Mouse (Mus musculus): ENCODE data around the gene Tbl2. TPM values are rescaled to one million over a fixed set of nuclear protein-coding genes. Genes with fewer than 3 reads are reported as not detected.

The Tbl2 gene
- total RNA-seq, 2 experiments from 2014 or later = 12.3 to 13.5 TPM

DNA sequence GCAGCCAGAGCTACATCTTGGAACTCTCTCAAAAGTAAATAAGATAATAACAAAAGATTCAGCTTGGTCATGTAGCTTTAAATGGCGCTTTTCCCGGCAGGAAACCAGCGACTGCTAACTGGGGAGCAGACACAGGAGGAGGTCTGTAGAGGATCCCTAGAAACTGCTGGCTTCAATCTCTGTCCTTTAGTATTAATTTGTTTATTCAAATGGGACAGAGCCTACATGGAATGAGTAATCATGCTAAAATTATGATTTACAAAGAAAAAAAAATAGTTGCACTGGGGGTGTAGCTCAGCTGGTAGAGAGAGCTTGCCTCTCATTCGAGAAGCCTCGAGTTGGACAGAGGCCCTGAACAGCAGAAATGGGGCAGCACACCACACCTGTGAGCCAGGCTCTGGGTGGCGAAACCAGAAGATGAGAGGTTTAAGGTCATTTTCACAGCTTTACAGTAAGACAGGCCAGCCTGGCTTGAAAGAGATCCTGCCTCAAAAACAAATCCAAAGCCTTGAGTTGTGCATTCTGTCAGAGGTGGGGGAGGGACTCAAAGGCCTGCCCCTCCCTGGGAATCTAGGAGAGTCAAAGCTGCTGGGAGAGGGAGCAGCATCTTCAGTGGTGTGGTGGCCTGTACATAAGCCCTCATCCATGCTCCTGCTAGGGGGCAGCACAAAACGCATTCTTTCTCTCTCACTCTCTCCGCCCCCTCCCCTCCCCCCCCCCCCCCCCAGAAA lies 33.8 kb downstream of the Tbl2 start:
- intact Hi-C loops (cut with DNase I) = no loop called here
- DNase-seq = peak in 1 of 2 experiments; percentile 16

DNA sequence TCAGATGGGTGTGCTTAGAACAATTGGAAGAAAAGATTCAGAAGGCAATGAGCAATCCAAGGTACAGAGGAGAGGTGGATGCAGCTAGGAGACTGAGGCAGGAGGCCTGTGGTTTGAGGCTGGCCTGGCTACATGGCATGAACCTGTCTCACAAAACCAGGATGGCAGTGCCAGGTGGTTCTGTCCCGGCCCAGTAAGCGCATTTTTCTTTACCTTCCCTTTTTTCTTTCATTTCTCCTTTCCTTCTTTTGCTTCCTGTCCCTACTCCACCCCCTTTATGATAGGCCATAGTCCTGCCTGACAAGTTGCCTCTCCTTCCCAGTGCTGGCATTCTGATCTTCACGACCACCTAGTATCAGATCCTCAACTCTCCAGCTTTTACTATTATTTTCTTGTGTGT lies 35.6 kb downstream of the Tbl2 start:
- DNase-seq = no peak
- intact Hi-C loops (cut with DNase I) = loop anchor here (2.0 to 5.0 kb wide), 2 partner anchors 16 to 38 kb away; partner anchors contain the start of genes Bcl7b and Tbl2

DNA sequence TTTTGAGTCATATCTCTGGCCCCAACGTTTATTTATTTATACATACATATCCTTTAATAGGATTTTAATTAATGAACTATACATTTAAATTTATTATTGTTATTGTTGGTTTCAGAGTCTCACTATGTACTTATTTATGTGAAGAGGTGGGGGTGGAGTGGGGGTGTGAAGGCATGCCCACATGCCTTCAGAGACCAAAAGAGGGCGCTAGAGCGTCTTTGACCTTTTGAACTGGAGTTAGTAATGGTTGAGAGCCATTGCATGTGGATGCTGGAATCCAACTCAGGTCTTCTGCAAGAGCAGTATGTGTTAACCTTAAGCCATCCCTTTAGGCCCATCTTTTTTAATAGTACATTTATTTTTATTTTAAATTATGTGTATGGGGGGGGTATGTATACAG lies 36.1 kb downstream of the Tbl2 start:
- DNase-seq = peak in 1 of 2 experiments; percentile 32
- intact Hi-C loops (cut with DNase I) = loop anchor here (2.0 to 5.0 kb wide), 2 partner anchors 17 to 38 kb away; partner anchors contain the start of genes Bcl7b and Tbl2

DNA sequence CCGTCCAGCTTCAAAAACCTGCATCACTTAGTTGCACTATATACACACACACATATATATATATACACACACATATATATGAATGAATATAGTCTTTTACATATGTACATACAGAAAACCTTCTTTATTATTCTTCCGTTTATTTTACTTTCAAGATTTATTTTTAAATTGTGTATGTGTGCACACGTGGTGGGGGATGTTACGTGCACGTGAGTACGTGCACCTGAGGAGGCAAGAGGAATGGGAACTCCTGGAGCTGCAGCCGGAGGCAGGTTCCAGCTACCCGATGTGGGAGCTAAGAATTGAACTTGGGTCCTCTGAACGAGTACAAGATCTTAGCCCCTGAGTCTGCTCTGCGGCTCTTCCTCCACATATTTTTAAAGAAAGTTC lies 36.8 kb downstream of the Tbl2 start:
- DNase-seq = no peak
- intact Hi-C loops (cut with DNase I) = loop anchor here (5.0 kb wide), 1 partner anchor 39 kb away; the partner anchor contains the start of gene Tbl2

DNA sequence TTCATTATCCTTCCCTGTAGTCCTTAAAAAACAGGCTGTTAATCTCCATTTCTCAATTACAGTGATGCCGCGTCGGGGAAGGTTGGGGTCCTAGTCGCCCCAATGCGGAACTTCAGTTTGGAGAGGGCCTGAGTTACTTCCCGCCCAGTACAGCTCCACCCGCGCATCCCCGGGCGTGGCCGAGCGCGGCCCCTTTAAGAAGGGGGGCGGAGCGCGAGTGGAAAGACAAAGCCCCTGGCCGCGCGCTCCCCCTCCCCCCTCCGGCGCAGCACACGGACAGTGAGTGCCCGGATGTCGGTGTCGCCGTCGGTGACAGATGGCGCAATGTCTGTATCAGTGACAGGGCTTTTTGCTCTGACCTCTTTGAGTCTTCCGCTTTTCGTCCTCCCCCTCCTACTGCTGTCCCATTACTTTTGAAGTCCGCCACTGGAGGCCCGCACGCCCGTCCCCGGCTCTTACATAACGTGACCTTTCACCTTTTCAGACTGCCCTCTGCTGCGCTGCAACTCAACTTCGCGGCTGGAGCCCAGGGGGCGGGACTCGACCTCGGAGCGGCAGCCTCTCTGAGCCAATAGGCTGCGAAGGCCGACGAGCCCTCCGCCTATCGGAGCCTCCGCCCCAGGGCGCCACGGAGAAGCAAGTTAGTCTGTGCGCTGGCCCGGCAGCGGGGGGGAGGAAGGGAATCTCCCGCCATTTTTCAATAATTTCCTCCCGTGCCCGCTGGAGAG lies 37.3 kb downstream of the Tbl2 start, which contains the start of gene Baz1b:
Gene Baz1b (plus strand): TSS at position 644 of the 728 bp plus-strand sequence.
- peak; percentile 97 to 98 for DNase-seq
- intact Hi-C loops (cut with DNase I) = loop anchor here (5.0 kb wide), 1 partner anchor 39 kb away; the partner anchor contains the start of gene Tbl2

DNA sequence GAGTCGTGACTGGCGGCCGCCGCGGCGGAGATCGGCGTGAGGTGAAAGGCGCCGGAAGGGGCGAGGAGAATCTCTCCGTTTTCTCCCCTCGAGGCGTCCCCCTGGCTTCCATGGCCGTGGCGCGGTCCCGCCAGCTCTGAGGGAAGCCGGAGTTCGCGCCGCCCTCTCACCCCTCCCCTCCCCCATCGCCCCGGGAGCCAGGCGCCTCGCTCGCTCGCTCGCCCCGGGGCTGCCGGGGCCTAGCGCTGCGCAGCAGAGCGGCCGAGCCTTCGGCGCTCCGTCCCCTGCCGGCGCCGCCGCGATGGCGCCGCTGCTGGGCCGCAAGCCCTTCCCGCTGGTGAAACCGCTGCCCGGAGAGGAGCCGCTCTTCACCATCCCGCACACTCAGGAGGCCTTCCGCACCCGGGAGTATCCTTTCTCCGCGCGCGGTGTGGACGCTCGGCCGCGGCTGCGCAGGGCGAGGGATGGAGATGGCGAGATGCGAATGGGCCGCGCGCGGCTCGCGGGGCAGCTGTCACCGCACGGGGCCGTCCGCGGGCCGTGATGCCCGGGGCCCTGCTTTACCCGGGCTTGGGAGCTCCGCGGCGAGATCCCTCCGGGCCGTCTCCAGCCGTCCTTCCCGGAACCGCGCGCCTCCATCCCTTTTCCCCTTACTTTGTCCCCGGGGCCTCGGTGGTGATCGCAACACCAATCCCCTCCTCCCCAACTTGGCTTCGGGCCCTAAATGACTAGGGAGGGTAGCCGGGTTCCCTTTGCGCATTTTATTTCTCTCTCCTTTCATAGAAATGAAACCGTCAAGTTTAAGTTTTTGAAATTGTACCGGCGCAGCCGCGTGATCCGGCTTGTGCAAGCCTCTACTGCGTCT lies 38.1 kb downstream of the Tbl2 start:
- peak; percentile 48 to 84 for DNase-seq
- intact Hi-C loops (cut with DNase I) = loop anchor here (5.0 kb wide), 1 partner anchor 40 kb away; the partner anchor contains the start of gene Tbl2

DNA sequence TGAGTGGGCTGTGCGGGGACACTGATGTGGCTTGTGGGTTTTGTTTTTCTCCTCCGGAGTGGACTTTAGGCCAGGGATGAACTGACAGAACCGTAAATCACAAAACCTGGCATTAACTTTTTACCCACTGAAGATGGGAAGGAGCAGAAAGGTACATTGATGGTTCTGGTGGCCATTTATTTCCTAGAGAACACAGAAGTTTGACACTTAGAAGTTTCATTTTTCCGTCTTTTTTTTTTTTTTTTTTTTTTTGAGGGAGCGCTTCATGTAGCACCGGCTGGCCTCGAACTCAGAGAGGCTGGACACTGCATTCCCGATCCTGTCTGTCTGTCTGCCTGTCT lies 38.7 kb downstream of the Tbl2 start:
- DNase-seq = no peak
- intact Hi-C loops (cut with DNase I) = loop anchor here (5.0 kb wide), 1 partner anchor 41 kb away; the partner anchor contains the start of gene Tbl2

DNA sequence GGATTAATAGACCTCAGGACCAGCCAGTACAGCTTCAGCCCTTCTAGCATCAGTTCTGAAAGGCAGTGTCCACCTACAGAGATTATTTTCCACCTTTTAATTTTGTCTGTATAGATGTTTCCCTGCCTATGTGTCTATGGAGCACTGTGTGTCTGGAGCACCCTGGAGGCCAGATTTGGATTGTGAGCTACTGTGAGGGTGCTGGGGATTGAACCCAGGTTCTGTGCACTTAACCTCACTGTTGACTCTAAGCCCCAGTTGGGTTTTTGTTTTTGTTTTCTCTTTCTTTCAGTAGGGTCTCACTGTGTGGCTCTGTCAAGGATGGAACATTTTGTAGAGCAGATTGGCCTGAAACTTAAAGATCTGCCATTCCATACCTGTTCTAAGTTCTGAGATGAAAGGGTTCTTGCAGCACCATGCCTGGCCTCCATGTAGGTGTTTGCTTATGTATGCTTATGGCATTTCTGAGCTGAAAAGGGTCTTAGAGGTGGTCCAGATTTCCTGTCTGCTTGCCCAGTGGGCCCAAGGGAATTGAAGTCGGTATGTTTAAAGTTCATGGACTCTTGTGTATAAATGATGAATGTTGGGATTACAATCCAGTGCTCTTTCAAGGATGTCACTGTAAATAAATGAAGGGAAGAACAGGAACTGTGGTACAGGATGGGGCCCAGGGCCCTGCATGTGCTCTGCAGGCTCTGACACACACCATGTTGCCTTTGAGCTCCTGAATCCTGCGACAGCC lies 40.0 kb downstream of the Tbl2 start:
- DNase-seq = no peak
- intact Hi-C loops (cut with DNase I) = loop anchor here (2.0 to 5.0 kb wide), 2 partner anchors 42 to 175 kb away; partner anchors contain the start of gene Tbl2

DNA sequence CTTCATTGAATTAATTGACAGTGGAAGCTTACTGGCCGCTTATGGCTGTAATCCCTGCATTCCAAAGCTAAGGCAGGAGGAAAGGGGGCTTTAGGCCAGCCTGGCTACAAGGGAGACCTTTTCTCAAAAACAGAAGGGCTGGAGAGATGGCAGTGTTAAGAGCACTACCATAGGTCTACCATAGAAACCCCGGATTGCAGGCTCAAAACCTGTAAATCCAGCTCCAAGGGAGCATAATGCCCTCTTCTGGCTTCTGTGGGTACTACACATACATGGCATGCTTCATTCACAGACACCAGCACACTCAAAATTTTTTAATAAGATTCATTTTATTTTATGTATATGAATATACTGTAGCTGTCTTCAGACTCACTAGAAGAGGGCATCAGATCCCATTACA lies 42.2 kb downstream of the Tbl2 start:
- intact Hi-C loops (cut with DNase I) = loop anchor here (1.0 to 2.0 kb wide), 2 partner anchors 73 to 177 kb away; no protein-coding TSS in a partner anchor

DNA sequence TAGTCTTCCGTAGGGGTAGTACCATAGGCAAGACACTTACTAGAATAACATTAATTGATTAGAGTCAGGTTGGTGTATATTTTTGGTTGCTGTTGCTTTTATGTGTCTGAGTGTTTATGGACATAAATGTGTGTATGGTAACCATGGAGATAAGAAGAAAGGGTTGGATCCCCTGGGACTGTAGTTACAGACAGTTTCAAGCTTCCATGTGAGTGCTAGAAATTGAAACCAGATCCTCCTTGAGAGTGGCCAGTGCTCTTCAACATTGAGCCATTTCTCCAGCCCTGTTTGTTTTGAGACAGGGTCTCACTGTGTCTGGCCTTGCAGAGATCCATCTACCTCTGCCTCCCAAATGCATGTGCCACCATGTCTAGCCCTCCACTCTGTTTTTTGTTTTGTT lies 43.0 kb downstream of the Tbl2 start:
- intact Hi-C loops (cut with DNase I) = no loop called here
- DNase-seq = no peak

More for the DNA sequence above, 42.2 kb downstream of the Tbl2 start:
- DNase-seq = peak; percentile 64 to 82

DNA sequence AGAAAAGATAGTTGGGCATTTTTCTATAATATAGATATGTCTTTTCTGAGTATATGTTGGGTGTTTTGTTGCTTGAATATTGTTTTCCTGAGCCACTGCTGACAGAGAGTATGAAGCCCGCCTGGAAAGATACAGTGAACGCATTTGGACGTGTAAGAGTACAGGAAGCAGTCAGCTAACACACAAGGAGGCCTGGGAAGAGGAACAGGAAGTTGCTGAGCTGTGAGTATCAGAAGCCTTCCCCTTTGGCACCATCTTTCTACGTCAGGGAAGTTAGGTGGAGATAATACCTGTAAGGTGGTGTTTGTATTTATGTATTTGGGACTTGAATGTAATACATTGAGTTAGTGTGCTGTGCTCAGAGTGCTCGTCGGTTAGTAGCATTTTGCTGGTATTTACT lies 46.9 kb downstream of the Tbl2 start:
- DNase-seq = no peak
- intact Hi-C loops (cut with DNase I) = no loop called here

DNA sequence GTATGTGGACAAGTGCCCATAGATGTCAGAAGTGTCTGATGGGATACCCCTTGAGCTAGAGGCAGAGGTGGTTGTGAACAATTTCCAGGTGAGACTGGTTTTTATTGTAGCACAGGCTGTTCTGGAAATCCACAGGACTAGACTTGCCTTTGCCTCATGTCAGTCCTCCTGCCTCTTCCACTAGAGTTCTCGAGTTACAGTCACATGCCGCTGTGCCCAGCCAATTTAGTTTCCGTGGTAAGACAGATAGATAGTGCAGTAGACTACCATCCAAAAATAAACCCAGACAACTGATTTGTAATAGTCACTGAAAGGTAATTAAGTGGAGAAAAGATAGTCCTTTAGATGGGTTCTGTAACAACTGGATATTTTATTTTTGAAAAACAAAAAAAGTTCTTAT lies 53.3 kb downstream of the Tbl2 start:
- no peak for DNase-seq
- intact Hi-C loops (cut with DNase I) = no loop called here

DNA sequence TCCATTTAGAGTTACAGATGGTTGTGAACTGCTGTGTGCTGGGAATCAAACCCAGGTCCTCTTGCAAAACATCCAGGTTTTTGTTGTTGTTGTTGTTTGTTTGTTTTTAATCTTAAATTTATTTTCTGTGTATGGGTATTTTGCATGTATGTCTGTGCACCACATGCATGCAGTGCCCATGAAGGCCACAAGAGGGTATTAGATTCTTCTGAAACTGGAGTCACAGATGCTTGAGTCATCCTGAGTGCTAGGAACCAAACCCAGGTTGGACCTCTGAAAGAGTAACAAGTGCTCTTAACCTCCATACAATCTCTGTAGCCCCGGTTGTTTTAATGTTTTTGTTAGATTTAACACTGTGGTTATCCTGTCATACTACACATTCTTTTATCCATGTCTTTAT lies 58.7 kb downstream of the Tbl2 start:
- intact Hi-C loops (cut with DNase I) = no loop called here
- no peak for DNase-seq

Small RNA genes within 50 kb of the gene (microRNA-seq; reads per million reads assigned to microRNA genes)
- gene Gm25315 = 0 reads per million in 2 experiments

Other genes with a start within 250 kb of the Tbl2 start
- gene Tmem270, start 242.9 kb upstream of the Tbl2 start, total RNA-seq (2021) = not detected
- gene Cldn13, start 234.1 kb upstream of the Tbl2 start, total RNA-seq (2021) = not detected
- gene Mettl27, start 217.3 kb upstream of the Tbl2 start, total RNA-seq (2021) = 1 to 10 TPM; 5.7 to 5.9 TPM
- gene Cldn4, start 202.7 kb upstream of the Tbl2 start, total RNA-seq (2021) = under 1 TPM; 0.14 to 0.59 TPM
- gene Cldn3, start 163.4 kb upstream of the Tbl2 start, total RNA-seq (2021) = 1 to 10 TPM in 1 of 2 experiments, under 1 TPM in 1; 0.22 to 1.4 TPM
- gene Abhd11, start 140.5 kb upstream of the Tbl2 start, total RNA-seq (2021) = 10 to 100 TPM; 61.4 to 65.0 TPM
- 1 to 10 TPM; 2.6 to 4.3 TPM for gene Stx1a, start 126.2 kb upstream of the Tbl2 start, total RNA-seq (2021)
- 10 to 100 TPM; 25.9 to 26.2 TPM for gene Dnajc30, start 85.5 kb upstream of the Tbl2 start, total RNA-seq (2021)
- 10 to 100 TPM; 24.9 to 26.8 TPM for gene Bud23, start 84.7 kb upstream of the Tbl2 start, total RNA-seq (2021)
- 1 to 10 TPM in 1 of 2 experiments, under 1 TPM in 1; 0.98 to 1.2 TPM for gene Vps37d, start 71.4 kb upstream of the Tbl2 start, total RNA-seq (2021)
- 10 to 100 TPM; 16.5 to 28.8 TPM for gene Mlxipl, start 59.8 kb upstream of the Tbl2 start, total RNA-seq (2021)
- 10 to 100 TPM; 30.0 to 33.1 TPM for gene Bcl7b, start 18.6 kb downstream of the Tbl2 start, total RNA-seq (2021)
- 10 to 100 TPM; 43.1 to 44.9 TPM for gene Baz1b, start 37.6 kb downstream of the Tbl2 start, total RNA-seq (2021)
- gene Fzd9, start 101.6 kb downstream of the Tbl2 start, total RNA-seq (2021) = under 1 TPM; 0.29 to 0.55 TPM
- under 1 TPM; 0.29 to 0.61 TPM for gene Fkbp6, start 200.4 kb downstream of the Tbl2 start, total RNA-seq (2021)
- gene Trim50, start 203.6 kb downstream of the Tbl2 start, total RNA-seq (2021) = not detected
- gene Nsun5, start 220.3 kb downstream of the Tbl2 start, total RNA-seq (2021) = 10 to 100 TPM; 14.5 to 17.0 TPM
- gene Pom121, start 244.9 kb downstream of the Tbl2 start, total RNA-seq (2021) = 10 to 100 TPM; 15.8 to 18.2 TPM